Mouse (Mus musculus) kidney, adult 2 months (tissue): ENCODE data around the gene Ucp1.

ENCODE experiments used
- CTCF ChIP-seq: fragments of 200-500 bp; conservative IDR thresholded peaks from 2 replicates; pipeline ENCODE4 v1.5.1; 2011; ENCODE audit warnings: low read depth, mild to moderate bottlenecking, control low read depth, low read length, moderate library complexity, mixed read lengths; ENCODE audit not compliant: insufficient read depth, insufficient read length
- POLR2A ChIP-seq: fragments of 200-500 bp; IDR thresholded peaks from one replicate; pipeline ENCODE4 v1.6.1; 2011; ENCODE audit warnings: low read depth, low read length, control low read depth

GRCm38 (mm10) chr8:83309836-83310235, 19.7 kb downstream of the Ucp1 start:
- TF ChIP-seq POLR2A (no peak), CTCF (no peak)
